Mouse (Mus musculus) lung, postnatal 14 days (tissue): Measurements from ENCODE around the gene Pak1.
A peak's percentile ranks its signal among the peaks of the same experiment; 100 is the strongest.

Source experiments
- DNase-seq: peaks from one replicate; pipeline ENCODE4 v3.0.0; 2021

The Pak1 gene

DNA sequence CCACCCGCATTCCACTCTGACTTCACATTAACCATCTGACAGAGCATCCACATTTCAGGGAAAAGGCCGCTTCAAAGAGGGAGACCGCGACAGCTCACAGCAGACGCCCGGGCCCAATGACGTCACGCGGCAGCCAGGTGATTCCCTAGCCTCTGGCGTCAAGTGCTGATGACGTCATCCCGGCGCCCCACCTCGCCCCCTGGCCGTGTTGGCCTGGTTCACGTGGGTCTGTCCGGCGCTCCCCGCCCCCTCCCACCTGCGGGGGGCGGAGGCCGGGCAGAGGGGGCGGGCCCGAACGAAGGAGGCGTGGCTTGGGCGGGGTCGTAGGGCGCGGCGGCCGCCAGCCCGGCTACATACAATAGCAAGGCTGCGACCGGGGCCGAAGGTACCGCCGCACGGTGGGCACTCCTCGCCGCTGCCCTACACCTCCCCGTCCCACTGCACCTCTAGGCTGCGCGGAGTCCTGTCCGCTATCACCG is at the start of gene Pak1:
Gene Pak1 (plus strand): TSS at position 352 of the 479 bp plus-strand sequence.
- peak; percentile 73 for DNase-seq

DNA sequence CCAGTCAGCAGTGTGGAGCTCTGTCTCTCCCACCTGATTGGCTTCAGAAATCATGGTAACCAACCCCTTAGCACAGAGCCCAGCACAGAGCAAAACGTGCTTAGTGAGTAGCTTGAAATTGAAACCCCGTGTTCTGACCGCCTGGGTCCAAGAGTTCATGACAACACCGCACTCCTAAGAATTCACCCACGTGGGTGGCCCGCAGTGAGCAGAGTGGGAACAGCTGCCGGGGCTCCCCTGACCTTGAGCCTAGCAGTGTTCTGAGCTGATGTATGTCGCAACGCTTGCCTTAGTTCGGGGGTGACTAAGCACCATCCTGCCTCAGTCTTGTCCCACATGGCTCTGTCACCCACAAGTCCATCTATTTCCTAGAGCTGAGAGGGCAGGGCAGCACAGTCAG is 47.4 kb upstream of the Pak1 start:
- peak; percentile 24 for DNase-seq

DNA sequence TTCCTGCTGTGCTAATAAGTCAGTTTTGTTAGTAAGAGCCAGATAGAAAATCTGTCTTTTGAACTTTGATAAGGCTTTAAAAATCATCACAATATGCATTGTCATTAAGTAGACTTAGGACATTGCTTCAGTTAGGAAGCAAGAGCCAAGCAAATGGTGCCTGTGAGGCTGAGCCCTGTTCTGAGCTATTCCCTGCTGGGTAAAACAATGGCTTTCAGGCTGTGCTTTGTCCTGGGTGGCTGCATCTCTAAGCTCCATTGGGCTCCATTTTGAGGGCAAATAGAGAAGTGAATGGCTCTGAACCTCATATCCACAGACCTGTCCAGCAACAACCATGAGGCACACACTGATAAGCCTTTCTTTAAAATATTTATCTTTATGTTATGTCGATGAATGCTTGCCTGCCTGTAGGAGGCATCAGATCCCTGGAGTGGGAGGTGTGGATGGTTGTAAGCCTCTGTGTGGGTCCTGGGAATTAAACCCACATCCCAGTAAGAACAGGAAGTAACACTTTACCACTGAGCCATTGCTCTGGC is 46.5 kb upstream of the Pak1 start:
- no peak for DNase-seq

DNA sequence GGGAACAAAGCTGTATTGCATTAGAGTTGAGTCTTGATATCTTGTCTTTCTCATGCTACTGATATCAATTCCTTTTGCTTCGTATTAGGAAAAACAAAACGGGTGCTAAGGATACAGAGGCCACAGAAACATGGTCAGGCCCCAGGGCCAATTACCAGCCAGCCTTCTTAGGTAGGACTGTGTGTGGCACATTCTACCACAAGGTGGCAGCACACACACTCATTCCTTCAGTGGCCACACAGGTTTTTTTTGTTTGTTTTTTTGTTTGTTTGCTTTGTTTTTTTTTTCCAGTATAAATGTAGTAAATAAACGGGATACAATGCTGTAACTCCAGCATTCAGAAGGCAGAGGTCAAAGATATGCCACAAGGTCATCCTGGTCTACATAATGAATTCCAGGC is 43.0 kb upstream of the Pak1 start:
- peak; percentile 77 for DNase-seq

DNA sequence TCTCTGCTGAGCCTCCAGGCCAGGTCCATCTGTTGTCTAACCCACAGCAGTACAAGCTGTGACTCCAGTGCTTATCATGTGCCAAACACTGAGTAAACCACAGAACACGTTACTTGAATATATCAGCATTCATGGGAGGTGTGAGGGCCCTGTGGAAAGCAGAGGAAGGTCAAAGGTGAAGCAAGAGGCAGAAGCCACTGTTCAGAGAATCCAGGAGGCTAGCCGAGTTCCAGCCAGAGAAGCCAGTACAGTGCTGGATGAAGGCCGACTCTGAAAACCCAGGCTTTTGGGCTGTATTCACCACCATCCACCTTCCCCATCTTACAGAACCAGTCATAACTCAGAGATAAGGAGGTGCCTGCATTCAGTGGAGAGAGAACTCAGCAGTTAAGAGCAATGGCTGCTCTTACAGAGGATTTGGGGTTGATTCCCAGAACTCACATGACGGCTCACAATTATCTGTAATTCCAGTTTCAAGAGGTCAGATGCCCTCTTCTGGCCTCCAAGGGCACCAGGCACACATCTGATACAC is 41.1 kb upstream of the Pak1 start:
- DNase-seq, result no peak

GRCm38 (mm10) chr7:97747787-97748497 is 40.4 kb upstream of the Pak1 start:
- peak; percentile 90 for DNase-seq

- DNase-seq, result peak; percentile 44
Observed at GRCm38 (mm10) chr7:97748527-97749206, 39.7 kb upstream of the Pak1 start.

DNA sequence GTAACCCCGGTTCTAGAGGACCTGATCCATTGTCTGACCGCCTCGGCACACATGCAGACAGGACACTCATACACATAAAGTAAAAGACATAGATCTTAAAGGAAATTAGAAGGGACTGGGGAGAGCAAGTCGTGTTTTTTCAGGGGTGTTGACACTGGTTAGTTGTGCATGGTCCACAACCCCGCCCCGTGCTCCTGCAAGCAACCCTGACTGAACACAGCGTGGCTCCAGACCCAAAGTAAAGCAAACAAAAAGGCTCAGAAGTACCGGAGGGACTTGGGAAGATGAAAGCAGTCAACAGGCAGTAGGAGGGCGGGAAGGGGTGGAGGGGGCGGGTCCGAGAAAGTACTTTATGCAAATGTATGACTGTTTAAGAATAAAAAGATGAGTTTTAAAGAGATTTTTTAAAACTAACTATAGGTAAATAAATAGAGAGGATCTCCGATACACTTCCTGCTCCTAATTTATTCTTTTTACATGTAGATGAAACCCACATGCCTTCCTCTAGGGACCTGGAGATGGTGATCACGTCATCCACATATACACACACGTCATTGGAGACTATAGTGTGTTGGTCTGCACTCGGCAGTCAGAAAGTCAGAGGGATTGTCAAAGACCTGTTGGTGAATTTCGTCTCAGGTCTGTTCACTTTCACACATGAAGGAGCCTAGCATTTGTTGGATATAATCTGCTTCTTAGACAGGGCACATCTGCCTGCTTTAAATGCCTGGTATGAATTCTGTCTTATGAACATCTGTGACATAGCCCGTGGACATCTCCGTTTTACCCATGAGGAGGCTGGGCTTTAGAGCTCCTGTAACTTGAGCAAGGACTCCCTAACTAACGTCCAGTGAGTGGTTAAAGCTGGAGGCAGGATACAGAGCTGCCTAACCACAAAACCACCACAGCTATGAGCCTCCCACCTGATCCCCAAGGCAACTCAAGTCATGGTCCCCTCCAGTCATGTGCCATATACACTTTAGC is 38.8 kb upstream of the Pak1 start:
- peak; percentile 35 for DNase-seq

DNA sequence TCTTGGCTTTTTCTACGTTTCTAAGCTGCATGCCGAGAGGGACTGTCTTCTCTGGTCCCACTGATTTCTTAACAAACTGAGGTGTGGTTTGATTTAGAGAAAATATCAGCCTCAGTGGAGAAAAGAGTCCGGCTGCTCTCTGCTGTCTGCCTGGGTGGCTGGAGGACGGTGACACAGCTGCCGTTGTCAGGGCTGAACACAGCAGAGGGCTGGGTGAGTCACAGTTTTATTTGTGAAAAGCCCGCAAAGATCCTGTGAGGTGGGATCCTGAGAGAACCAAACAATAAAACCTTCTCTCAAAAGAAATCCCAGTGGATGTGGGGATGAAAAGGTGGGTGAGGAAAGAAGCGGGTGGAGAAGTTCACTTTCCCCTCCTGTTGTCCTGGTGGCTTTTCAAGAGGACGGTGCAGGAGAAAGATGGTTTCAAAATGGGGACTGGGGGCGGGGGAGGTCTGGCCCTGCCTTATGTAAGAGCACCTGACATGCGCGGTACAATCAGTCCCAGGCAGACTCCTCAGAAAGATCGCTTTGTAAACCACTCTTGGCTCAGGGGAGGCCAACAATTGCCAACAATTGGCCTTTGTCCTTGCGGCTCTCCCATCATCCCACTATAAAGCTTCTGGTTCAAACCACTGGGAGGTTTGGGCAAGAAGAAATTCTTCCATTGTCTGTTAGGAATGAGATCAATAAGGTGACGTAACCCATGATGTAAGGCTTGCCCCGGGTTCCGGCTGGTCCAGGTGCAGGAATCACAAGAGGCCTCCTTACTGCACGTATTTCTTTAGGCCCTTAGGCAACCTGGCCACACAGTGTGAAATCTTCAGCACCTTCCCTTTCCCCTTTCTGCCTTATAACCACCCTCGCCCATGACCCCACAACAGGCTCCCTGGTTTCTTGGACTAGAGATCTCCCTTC is 31.1 kb upstream of the Pak1 start:
- DNase-seq, result no peak

DNA sequence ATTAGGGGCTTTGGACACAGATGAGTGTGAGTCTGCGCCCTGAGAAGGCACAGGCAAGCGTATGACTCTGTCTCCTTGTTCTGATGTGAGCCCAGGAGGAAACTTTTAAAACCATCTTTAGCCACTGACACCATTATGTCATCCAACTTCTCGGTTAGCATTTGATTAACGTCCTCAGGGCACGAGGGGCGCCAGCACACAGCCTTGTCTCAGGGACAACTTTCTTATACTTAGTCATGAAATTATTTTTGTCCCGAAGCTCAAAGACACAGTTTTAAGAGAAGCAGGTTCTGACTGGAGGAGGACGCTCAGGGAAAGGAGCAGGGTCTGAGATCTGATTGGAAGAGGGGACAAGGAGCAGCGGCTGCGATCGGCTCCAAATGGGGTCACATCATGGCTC is 23.8 kb upstream of the Pak1 start:
- no peak for DNase-seq

DNA sequence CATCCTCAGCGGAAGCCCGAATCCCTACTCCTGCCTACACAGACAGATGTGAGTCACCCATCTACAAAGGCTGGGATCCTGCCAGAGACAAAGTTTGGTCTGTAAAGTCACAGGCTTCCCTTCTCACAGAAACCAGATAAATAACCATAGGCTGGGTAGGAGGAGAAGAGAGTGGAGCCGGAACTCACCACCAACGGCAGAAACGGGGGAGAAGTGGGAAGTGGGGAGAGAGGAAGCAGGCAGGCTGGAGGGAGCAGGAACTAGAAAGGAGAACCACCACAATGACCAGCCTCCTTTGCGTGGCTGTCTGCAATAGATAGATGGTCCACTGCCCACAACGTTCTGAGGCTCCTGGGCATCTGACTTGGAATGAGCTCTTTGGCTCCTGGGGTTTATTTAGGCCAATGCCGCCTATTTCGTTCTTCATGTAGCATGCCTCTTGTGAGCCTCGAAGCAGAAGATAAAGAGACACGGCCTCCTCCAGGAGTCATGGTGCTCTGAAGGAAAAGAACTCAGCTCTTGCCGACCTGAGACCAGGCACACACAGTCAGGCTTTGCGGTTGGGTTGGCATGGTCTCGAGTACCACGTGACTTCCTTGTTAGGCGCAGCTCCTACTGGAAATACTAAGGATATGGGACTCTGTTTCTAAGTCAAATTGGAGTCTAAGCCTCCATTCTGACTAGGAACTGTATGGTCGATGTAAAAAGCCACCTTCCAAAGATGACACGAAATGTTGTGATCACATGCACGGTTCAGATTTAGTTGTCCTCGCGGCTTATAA is 23.0 kb upstream of the Pak1 start:
- no peak for DNase-seq

- DNase-seq, result no peak
Observed at GRCm38 (mm10) chr7:97765963-97766347, 22.4 kb upstream of the Pak1 start.

DNA sequence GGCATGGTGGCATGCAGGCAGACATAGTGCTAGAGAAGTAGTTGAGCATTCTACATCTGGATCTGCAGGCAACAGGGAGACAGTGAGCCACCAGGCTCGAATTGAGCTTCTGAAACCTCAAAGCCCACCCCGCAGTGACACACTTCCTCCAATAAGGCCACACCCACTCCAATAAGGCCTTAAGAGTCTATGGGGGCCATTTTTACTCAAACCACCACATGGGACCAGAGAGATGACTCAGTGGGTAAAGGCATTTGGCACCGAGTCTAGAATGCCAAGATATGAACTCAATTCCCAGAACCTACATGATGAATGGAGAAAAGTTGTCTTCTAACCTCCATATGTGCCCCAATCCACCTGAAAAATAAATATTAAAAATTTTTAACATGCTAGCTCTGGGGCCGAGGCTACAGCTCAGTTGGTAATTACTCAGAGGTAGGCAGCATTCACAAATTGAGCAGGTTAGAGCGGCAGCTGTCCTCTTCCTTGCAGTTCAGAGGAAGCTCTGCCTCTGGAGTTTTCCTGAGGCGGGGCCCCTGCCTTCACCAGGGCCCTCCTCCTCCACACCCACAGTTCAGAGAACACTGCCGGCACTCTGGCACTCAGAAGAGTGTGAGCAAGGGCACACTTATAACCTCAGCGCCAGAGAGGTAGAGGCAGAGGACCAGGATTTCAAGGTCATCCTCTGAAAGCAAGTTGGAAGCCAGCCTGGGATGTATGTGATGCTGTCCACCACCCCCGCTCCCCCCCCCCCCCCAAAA is 21.8 kb upstream of the Pak1 start:
- DNase-seq, result no peak

DNA sequence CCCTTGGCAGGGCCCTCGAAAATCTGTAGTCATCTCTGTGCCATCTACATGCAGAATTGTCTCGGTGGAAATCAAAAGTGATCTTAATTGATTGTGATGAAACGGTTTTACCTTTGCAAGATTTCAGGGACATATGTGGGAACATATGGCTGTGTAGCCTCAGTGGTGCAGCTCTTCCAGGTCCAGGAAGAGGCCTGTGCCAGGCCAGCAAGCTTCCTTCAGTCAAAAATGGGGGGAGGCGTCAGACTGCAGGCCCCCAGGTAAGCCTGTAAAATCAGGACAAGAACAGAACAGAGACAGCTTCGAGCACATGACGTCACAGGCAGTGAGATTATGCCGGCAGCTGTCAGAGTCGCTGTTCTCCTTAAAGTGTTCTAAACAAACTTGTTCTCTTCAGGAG is 20.5 kb upstream of the Pak1 start:
- no peak for DNase-seq

GRCm38 (mm10) chr7:97769020-97769419 is 19.3 kb upstream of the Pak1 start:
- DNase-seq, result no peak

- DNase-seq, result no peak
Observed at GRCm38 (mm10) chr7:97770841-97771620, 17.3 kb upstream of the Pak1 start.

DNA sequence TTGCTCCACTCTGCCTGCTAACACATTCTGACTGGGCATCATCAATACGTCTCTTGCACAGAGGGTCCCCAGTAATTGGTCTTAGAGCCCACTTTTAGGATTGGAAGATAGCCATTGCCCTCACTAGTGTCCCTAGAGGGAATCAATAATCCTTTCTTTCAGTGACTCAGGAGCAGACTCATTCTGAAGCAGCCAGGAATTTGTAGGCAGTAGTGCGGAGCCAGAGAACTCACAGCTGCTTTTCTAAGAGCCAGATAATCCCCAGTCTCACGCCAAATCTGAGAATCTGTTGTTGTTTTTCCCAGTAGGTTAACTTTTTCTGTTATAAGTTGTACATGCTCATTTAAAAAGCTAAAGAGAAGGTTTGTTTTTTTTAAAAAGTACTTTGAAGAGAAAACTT is 13.0 kb upstream of the Pak1 start:
- DNase-seq, result no peak

DNA sequence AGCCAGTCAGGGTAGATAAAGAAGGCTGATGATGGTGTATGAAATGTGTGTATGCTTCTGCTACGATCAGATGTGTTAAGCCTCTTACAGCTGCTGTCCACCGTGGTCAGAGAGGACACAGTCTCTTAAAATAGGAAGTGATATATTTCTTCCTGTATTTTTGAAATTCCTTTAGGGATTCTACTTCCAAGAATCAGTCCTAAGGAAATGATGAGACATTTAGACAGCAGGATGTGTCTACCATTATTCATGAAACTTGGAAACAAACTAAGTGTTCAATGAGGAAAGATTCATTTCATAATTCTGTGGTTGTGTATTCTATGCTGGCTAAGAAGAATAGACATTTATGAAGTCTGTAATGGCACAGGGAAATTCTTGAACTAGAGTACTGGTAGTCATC is 12.4 kb upstream of the Pak1 start:
- no peak for DNase-seq

DNA sequence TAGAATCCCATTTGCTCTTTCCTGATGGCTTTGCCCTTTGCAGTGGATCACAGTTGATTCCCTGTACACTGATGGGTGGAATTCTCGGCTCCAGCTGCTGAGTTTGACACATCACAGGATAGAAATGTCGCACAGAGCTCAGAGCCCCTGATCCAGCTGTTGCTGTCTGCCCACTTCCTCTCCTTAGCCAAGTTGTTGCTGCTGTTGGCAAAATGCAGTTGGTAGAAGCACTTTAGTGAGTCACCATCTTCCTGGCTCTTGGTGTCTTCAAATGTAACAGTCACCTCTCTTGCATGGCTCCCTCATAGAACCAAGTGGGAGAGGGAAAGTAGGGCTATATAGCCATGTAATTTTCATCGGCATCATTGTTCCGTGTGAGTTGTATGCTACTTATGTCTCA is 11.2 kb upstream of the Pak1 start:
- no peak for DNase-seq
